Comparison of ENCODE assay signal across 18 mouse cellular contexts in genomic region chr3:110350075-110350474, GRCm38 (mm10).
A peak's percentile ranks its signal among the peaks of the same experiment; 100 is the strongest.
DNase-seq lines count a peak whose midpoint lies in the region; ATAC-seq and TF ChIP-seq lines count a peak whose summit lies in the region.
"Had no signal": no experiment of that assay in that cellular context is flagged by ENCODE, and none has a peak within 500 bp of the region (broad histone marks: within the 10 kb centered on the region; RNA-seq: fewer than 3 reads in every experiment).

No protein-coding gene starts in this region.

- DNase-seq in heart, adult 11 months: peak; percentile 77
- DNase-seq in heart, adult 2 months: no peak
- no peak for DNase-seq in hindbrain, embryonic 10.5 days (ENCODE audit: low spot score)
- peak; percentile 65 for DNase-seq in Muller cell, postnatal 12 days (ENCODE audit: inconsistent ontology term)
- peak; percentile 18 for DNase-seq in brain, adult 2 months (ENCODE audit: low read depth, low spot score)
- DNase-seq in layer of hippocampus, adult 8-10 months (ENCODE audit: low spot score in 2 of 2): no peak
- DNase-seq: adrenal gland, adult 2 months; adrenal gland, postnatal 14 days; cerebellum, adult 11-12 months; cerebellum, adult 8-10 months; gastrocnemius, postnatal 25 days; kidney, adult 2 months had no signal

- no peaks in the 10 kb centered on the region for H3K79me2 ChIP-seq in heart, adult 2 months (replicated peaks; ENCODE audit: control insufficient read depth, insufficient read depth, low read length)

- ATAC-seq in hindbrain, embryonic 16.5 days: 0 out of 2 replicates have a peak, but pooled peaks have one; percentile 48
- ATAC-seq: forebrain, embryonic 14.5 days; intestine, postnatal 0 days had no signal

- H3K27me3 ChIP-seq in heart, adult 2 months (ENCODE audit: control insufficient read depth, insufficient read depth, low read length): no peaks in the 10 kb centered on the region
- no peaks in the 10 kb centered on the region for H3K27me3 ChIP-seq in hindbrain, embryonic 16.5 days (replicated peaks; ENCODE audit: control insufficient read depth, insufficient read depth, low read length)
- no peaks in the 10 kb centered on the region for H3K27me3 ChIP-seq in hindbrain, embryonic 10.5 days (ENCODE audit: insufficient read depth, poor library complexity, severe bottlenecking)
- H3K27me3 ChIP-seq: embryonic facial prominence, embryonic 12.5 days; embryonic facial prominence, embryonic 15.5 days had no signal

- no peaks in the 10 kb centered on the region for H3K9me3 ChIP-seq in hindbrain, embryonic 16.5 days (ENCODE audit: control insufficient read depth, low read length)
- no peaks in the 10 kb centered on the region for H3K9me3 ChIP-seq in hindbrain, embryonic 10.5 days
- H3K9me3 ChIP-seq: embryonic facial prominence, embryonic 12.5 days; embryonic facial prominence, embryonic 15.5 days had no signal

- H3K36me3 ChIP-seq in heart, adult 2 months (ENCODE audit: control insufficient read depth, insufficient read depth, low read length): no peaks in the 10 kb centered on the region
- H3K36me3 ChIP-seq in hindbrain, embryonic 16.5 days (ENCODE audit: control insufficient read depth, insufficient read depth, low read length): no peaks in the 10 kb centered on the region
- H3K36me3 ChIP-seq in hindbrain, embryonic 10.5 days: no peaks in the 10 kb centered on the region
- H3K36me3 ChIP-seq: embryonic facial prominence, embryonic 12.5 days; embryonic facial prominence, embryonic 15.5 days had no signal

- H3K4me3 ChIP-seq in heart, adult 2 months: no peak overlapping the region
- no peak overlapping the region for H3K4me3 ChIP-seq in hindbrain, embryonic 16.5 days (ENCODE audit: low read length)
- no peak overlapping the region for H3K4me3 ChIP-seq in hindbrain, embryonic 10.5 days
- H3K4me3 ChIP-seq: embryonic facial prominence, embryonic 12.5 days; embryonic facial prominence, embryonic 15.5 days had no signal

- WGBS in heart, adult 2 months: 80% methylated on average over 5 of the region's 5 CpGs
- WGBS in hindbrain, embryonic 16.5 days: 63% methylated on average over 5 of the region's 5 CpGs
- 74% methylated on average over 5 of the region's 5 CpGs for WGBS in hindbrain, embryonic 10.5 days

- H3K27ac ChIP-seq in heart, adult 2 months: no peak overlapping the region
- no peak overlapping the region for H3K27ac ChIP-seq in hindbrain, embryonic 16.5 days (ENCODE audit: low read depth, low read length)
- no peak overlapping the region for H3K27ac ChIP-seq in hindbrain, embryonic 10.5 days
- H3K27ac ChIP-seq: embryonic facial prominence, embryonic 12.5 days; embryonic facial prominence, embryonic 15.5 days had no signal

- TF ChIP-seq EP300 in heart, adult 2 months (IDR thresholded peaks at IDR 0.05; ENCODE audit: insufficient read depth, low read depth, low read length): no peak

- intact Hi-C loops in heart, adult 2 months (cut with DNase I): no loop called here

- no peak for TF ChIP-seq POLR2A in heart, adult 2 months (IDR thresholded peaks at IDR 0.05; ENCODE audit: insufficient read depth, low read depth, low read length)

- TF ChIP-seq CTCF in heart, adult 2 months (IDR thresholded peaks at IDR 0.05): no peak

- H3K4me2 ChIP-seq in hindbrain, embryonic 16.5 days (ENCODE audit: low read length): no peak overlapping the region
- H3K4me2 ChIP-seq: embryonic facial prominence, embryonic 12.5 days; embryonic facial prominence, embryonic 15.5 days; heart, embryonic 11.5 days had no signal

- no peaks in the 10 kb centered on the region for H3K4me1 ChIP-seq in heart, adult 2 months (ENCODE audit: control insufficient read depth, insufficient read depth, low read length)
- no peaks in the 10 kb centered on the region for H3K4me1 ChIP-seq in hindbrain, embryonic 16.5 days (ENCODE audit: control insufficient read depth, insufficient read depth, low read depth, low read length)
- H3K4me1 ChIP-seq in hindbrain, embryonic 10.5 days (replicated peaks): no peaks in the 10 kb centered on the region
- H3K4me1 ChIP-seq: embryonic facial prominence, embryonic 12.5 days; embryonic facial prominence, embryonic 15.5 days had no signal

- H3K9ac ChIP-seq in heart, adult 2 months (ENCODE audit: low read depth, low read length): no peak overlapping the region
- H3K9ac ChIP-seq in hindbrain, embryonic 16.5 days (ENCODE audit: low read depth, low read length): no peak overlapping the region
- H3K9ac ChIP-seq: embryonic facial prominence, embryonic 12.5 days; embryonic facial prominence, embryonic 15.5 days had no signal

Comparison
In these comparisons a context has a peak if more than half of its experiments do, and no peak if none do; other contexts are left out.
1. DNase-seq: peak in heart, adult 11 months (single experiment), Muller cell, postnatal 12 days (single experiment) and brain, adult 2 months (single experiment); none in heart, adult 2 months (0 of 2), hindbrain, embryonic 10.5 days (single experiment) and layer of hippocampus, adult 8-10 months (0 of 2).